In genomic region chrX:129546016-129546415, GRCm38 (mm10) we compare ENCODE assay signal across 22 mouse cellular contexts.
A peak's percentile ranks its signal among the peaks of the same experiment; 100 is the strongest.
DNase-seq lines count a peak whose midpoint lies in the region; ATAC-seq and TF ChIP-seq lines count a peak whose summit lies in the region.
"Had no signal": no experiment of that assay in that cellular context is flagged by ENCODE, and none has a peak within 500 bp of the region (broad histone marks: within the 10 kb centered on the region; RNA-seq: fewer than 3 reads in every experiment).

No protein-coding gene starts in this region.

- no peaks in the 10 kb centered on the region for H3K9me3 ChIP-seq in liver, embryonic 11.5 days (ENCODE audit: control insufficient read depth, low read length)
- H3K9me3 ChIP-seq: embryonic facial prominence, embryonic 12.5 days; embryonic facial prominence, embryonic 15.5 days; forebrain, embryonic 10.5 days; forebrain, embryonic 12.5 days had no signal

- H3K4me3 ChIP-seq in liver, embryonic 11.5 days (ENCODE audit: low read depth, low read length), result no peak overlapping the region
- no peak overlapping the region for H3K4me3 ChIP-seq in layer of hippocampus, adult 2 months
- H3K4me3 ChIP-seq: embryonic facial prominence, embryonic 12.5 days; embryonic facial prominence, embryonic 15.5 days; erythroblast, embryonic 14.5 days; forebrain, embryonic 10.5 days; forebrain, embryonic 12.5 days had no signal

- no peak for ATAC-seq in liver, embryonic 11.5 days (replicated peaks; ENCODE audit: low FRiP score)
- ATAC-seq: forebrain, embryonic 14.5 days; forebrain, embryonic 16.5 days had no signal

- no peak overlapping the region for H3K4me2 ChIP-seq in liver, embryonic 11.5 days
- H3K4me2 ChIP-seq: embryonic facial prominence, embryonic 12.5 days; embryonic facial prominence, embryonic 15.5 days; forebrain, embryonic 12.5 days had no signal

- H3K9ac ChIP-seq in liver, embryonic 11.5 days (ENCODE audit: low read depth, low read length), result no peak overlapping the region
- H3K9ac ChIP-seq: embryonic facial prominence, embryonic 12.5 days; embryonic facial prominence, embryonic 15.5 days; forebrain, embryonic 12.5 days had no signal

- no peak for TF ChIP-seq CTCF in layer of hippocampus, adult 2 months (conservative IDR thresholded peaks at IDR 0.05)

- H3K27me3 ChIP-seq in liver, embryonic 11.5 days (replicated peaks; ENCODE audit: control insufficient read depth, insufficient read depth, low read length), result no peaks in the 10 kb centered on the region
- H3K27me3 ChIP-seq: embryonic facial prominence, embryonic 12.5 days; embryonic facial prominence, embryonic 15.5 days; forebrain, embryonic 12.5 days had no signal

- H3K27ac ChIP-seq in liver, embryonic 11.5 days (ENCODE audit: low read depth, low read length), result no peak overlapping the region
- no peak overlapping the region for H3K27ac ChIP-seq in layer of hippocampus, adult 2 months
- H3K27ac ChIP-seq: embryonic facial prominence, embryonic 12.5 days; embryonic facial prominence, embryonic 15.5 days; forebrain, embryonic 10.5 days; forebrain, embryonic 12.5 days had no signal

- no peaks in the 10 kb centered on the region for H3K36me3 ChIP-seq in liver, embryonic 11.5 days (ENCODE audit: control insufficient read depth, insufficient read depth, low read length)
- H3K36me3 ChIP-seq: embryonic facial prominence, embryonic 12.5 days; embryonic facial prominence, embryonic 15.5 days; forebrain, embryonic 10.5 days; forebrain, embryonic 12.5 days had no signal

- H3K4me1 ChIP-seq in liver, embryonic 11.5 days (replicated peaks; ENCODE audit: control insufficient read depth, insufficient read depth, low read length), result no peaks in the 10 kb centered on the region
- H3K4me1 ChIP-seq: embryonic facial prominence, embryonic 12.5 days; embryonic facial prominence, embryonic 15.5 days; forebrain, embryonic 10.5 days; forebrain, embryonic 12.5 days had no signal

- DNase-seq in embryo, embryonic 10 days (ENCODE audit: low spot score), result peak; percentile 32
- DNase-seq in embryo, embryonic 9.5 days (ENCODE audit: extremely low spot score), result no peak
- DNase-seq in 3T3-L1 (ENCODE audit: low read depth, low spot score), result peak; percentile 58
- peak; percentile 37 for DNase-seq in embryo, embryonic 11 days
- peak; percentile 12 for DNase-seq in forelimb bud, embryonic 11.5 days (ENCODE audit: low read depth, low spot score)
- no peak for DNase-seq in liver, embryonic 11.5 days (ENCODE audit: low spot score)
- no peak for DNase-seq in layer of hippocampus, adult 2 months (ENCODE audit: low spot score in 2 of 2)
- DNase-seq: adrenal gland, adult 2 months; adrenal gland, postnatal 10 days; adrenal gland, postnatal 25 days; cerebellum, adult 11-12 months; cerebellum, adult 2 months; cerebellum, adult 9-10 months; cerebellum, postnatal 10 days; cerebellum, postnatal 25 days had no signal

Comparison
In these comparisons a context has a peak if more than half of its experiments do, and no peak if none do; other contexts are left out.
1. DNase-seq: peak in embryo, embryonic 10 days (single experiment), 3T3-L1 (single experiment), embryo, embryonic 11 days (single experiment) and forelimb bud, embryonic 11.5 days (single experiment); none in embryo, embryonic 9.5 days (single experiment), liver, embryonic 11.5 days (single experiment) and layer of hippocampus, adult 2 months (0 of 2).